Mouse (Mus musculus) ES-E14 (cell line): Measurements from ENCODE around the gene Olfr877.

ENCODE experiments used
- CHD2 ChIP-seq: IDR thresholded peaks from 2 replicates; pipeline ENCODE4 v1.6.1; 2014; ENCODE audit warnings: mild to moderate bottlenecking, low read depth, low read length, inconsistent platforms
- HCFC1 ChIP-seq: IDR thresholded peaks from 2 replicates; pipeline ENCODE4 v1.6.1; 2012; ENCODE audit warnings: low read length, inconsistent platforms, borderline replicate concordance; ENCODE audit not compliant: insufficient read depth
- MAFK ChIP-seq: IDR thresholded peaks from 2 replicates; pipeline ENCODE4 v1.6.1; 2014; ENCODE audit warnings: mild to moderate bottlenecking, low read depth, low read length, inconsistent platforms; ENCODE audit not compliant: insufficient read depth
- ZC3H11A ChIP-seq: IDR thresholded peaks from 2 replicates; pipeline ENCODE4 v1.6.1; 2012; ENCODE audit warnings: low read depth, mild to moderate bottlenecking, inconsistent platforms, low read length, borderline replicate concordance
- ZNF384 ChIP-seq: IDR thresholded peaks from 2 replicates; pipeline ENCODE4 v1.6.1; 2012; ENCODE audit warnings: low read depth, low read length, inconsistent platforms

DNA sequence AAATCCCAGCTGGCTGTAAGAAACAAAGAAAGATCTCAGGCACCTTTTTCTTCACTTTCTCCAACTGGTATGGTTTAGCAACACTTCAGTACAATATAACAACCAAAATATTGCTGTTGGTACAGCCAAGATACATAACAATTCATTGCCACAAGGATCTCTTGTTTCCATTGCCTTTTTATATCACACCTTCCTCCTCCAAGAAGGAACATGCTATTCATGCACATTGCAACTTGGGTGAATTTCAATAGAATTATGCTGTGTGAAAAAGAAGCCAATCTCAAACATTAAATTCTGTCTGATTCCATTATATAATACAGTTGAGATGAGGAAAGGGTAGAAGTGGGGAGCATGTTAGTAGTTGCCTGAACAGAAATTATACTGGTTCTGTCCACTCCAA is 24.2 kb upstream of the Olfr877 start:
- TF ChIP-seq MAFK (no peak), HCFC1 (no peak), ZC3H11A (no peak), CHD2 (no peak), ZNF384 (no peak)
